Mouse (Mus musculus) neural tube, embryonic 13.5 days (tissue): ENCODE results near the gene Rcan1. TPM values are rescaled to one million over a fixed set of nuclear protein-coding genes. Genes with fewer than 3 reads are reported as not detected.

Experiments
- ATAC-seq: fragments of 200-750 bp; cut with Nextera tagmentation; 2 replicates; pipeline ENCODE4 v1.8.0; 2017; ENCODE audit warnings: low read depth, mild to moderate bottlenecking, moderate TSS enrichment, moderate library complexity
- H3K27ac ChIP-seq: fragments of 300-500 bp; sonication (generic); replicated peaks from 2 replicates; pipeline ENCODE4 v1.5.1; 2015; ENCODE audit warnings: moderate library complexity, mild to moderate bottlenecking, inconsistent platforms
- H3K27me3 ChIP-seq: fragments of 300-500 bp; sonication (generic); 2 replicates; pipeline ENCODE4 v1.6.1; 2015; ENCODE audit warnings: mild to moderate bottlenecking, inconsistent platforms
- H3K36me3 ChIP-seq: fragments of 300-500 bp; sonication (generic); 2 replicates; pipeline ENCODE4 v1.6.1; 2015; ENCODE audit warnings: mild to moderate bottlenecking, inconsistent platforms
- H3K4me1 ChIP-seq: fragments of 300-500 bp; sonication (generic); replicated peaks from 2 replicates; pipeline ENCODE4 v1.6.1; 2015; ENCODE audit warnings: inconsistent platforms
- H3K4me2 ChIP-seq: fragments of 300-500 bp; sonication (generic); 2 replicates; pipeline ENCODE4 v1.6.1; 2015; ENCODE audit warnings: inconsistent platforms, mild to moderate bottlenecking, moderate library complexity
- H3K4me3 ChIP-seq: fragments of 300-500 bp; sonication (generic); 2 replicates; pipeline ENCODE4 v1.5.1; 2015; ENCODE audit warnings: mild to moderate bottlenecking, inconsistent platforms
- H3K9ac ChIP-seq: fragments of 300-500 bp; sonication (generic); 2 replicates; pipeline ENCODE4 v1.6.1; 2015; ENCODE audit warnings: moderate library complexity, mild to moderate bottlenecking, inconsistent platforms
- H3K9me3 ChIP-seq: fragments of 300-500 bp; sonication (generic); 2 replicates; pipeline ENCODE4 v1.6.1; 2016; ENCODE audit warnings: inconsistent platforms
- WGBS: fragments of 180-500 bp; shearing (Covaris S2); methylation state at CpG from one replicate; pipeline ENCODE4 v1.1.7; 2015; 5-methylcytosine and 5-hydroxymethylcytosine counted together
- polyA plus RNA-seq: library from polyadenylated mRNA; unstranded; fragments of >200 nt; fragmentation: Nextera tagmentation; extraction: Ambion mirVana; gene quantifications from 2 replicates; pipeline ENCODE4 v1.2.1, GENCODE M21; 2015

Gene Rcan1
- polyA plus RNA-seq, 1 experiment from 2014 or later = 60.2 TPM

- peak; percentile 50; the same call in 1 of the 2 replicates for ATAC-seq
- H3K27ac ChIP-seq = no peak overlapping the region
- no peaks in the 10 kb centered on the region for H3K36me3 ChIP-seq
- H3K4me3 ChIP-seq = no peak overlapping the region
- no peak overlapping the region for H3K9ac ChIP-seq
- H3K4me1 ChIP-seq = peaks cover 23% of the 10 kb centered on the region
- no peaks in the 10 kb centered on the region for H3K9me3 ChIP-seq
- H3K27me3 ChIP-seq = no peaks in the 10 kb centered on the region
- H3K4me2 ChIP-seq = no peak overlapping the region
- 77% methylated on average over 19 of the region's 19 CpGs for WGBS
Measured at GRCm38 (mm10) chr16:92411981-92412706, 58.5 kb downstream of the Rcan1 start.

- 78% methylated on average over 2 of the region's 2 CpGs for WGBS
- H3K4me3 ChIP-seq = no peak overlapping the region
- no peaks in the 10 kb centered on the region for H3K9me3 ChIP-seq
- no peaks in the 10 kb centered on the region for H3K36me3 ChIP-seq
- H3K27ac ChIP-seq = no peak overlapping the region
- no peak overlapping the region for H3K4me2 ChIP-seq
- ATAC-seq = no peak
- H3K27me3 ChIP-seq = no peaks in the 10 kb centered on the region
- H3K9ac ChIP-seq = no peak overlapping the region
- peaks cover 23% of the 10 kb centered on the region for H3K4me1 ChIP-seq
Measured at GRCm38 (mm10) chr16:92410344-92410743, 60.3 kb downstream of the Rcan1 start.

- H3K9me3 ChIP-seq = no peaks in the 10 kb centered on the region
- H3K4me2 ChIP-seq = no peak overlapping the region
- ATAC-seq = no peak
- no peaks in the 10 kb centered on the region for H3K36me3 ChIP-seq
- 62% methylated on average over 2 of the region's 2 CpGs for WGBS
- no peak overlapping the region for H3K9ac ChIP-seq
- H3K4me1 ChIP-seq = peaks cover 17% of the 10 kb centered on the region
- H3K27ac ChIP-seq = no peak overlapping the region
- no peaks in the 10 kb centered on the region for H3K27me3 ChIP-seq
- H3K4me3 ChIP-seq = no peak overlapping the region
Measured at GRCm38 (mm10) chr16:92407883-92408282, 62.8 kb downstream of the Rcan1 start.

GRCm38 (mm10) chr16:92404141-92404540 is 66.5 kb downstream of the Rcan1 start:
- Histone ChIP-seq H3K36me3 (no peaks in the 10 kb centered on the region), H3K4me2 (no peak overlapping the region), H3K4me3 (no peak overlapping the region), H3K9ac (no peak overlapping the region), H3K4me1 (peaks cover 29% of the 10 kb centered on the region), H3K27me3 (no peaks in the 10 kb centered on the region), H3K9me3 (no peaks in the 10 kb centered on the region), H3K27ac (no peak overlapping the region)
- no peak for ATAC-seq
- WGBS = 87% methylated on average over 2 of the region's 2 CpGs

- ATAC-seq = no peak
- peaks cover 40% of the 10 kb centered on the region for H3K4me1 ChIP-seq
Measured at GRCm38 (mm10) chr16:92403069-92403468, 67.6 kb downstream of the Rcan1 start.

GRCm38 (mm10) chr16:92402216-92402615 is 68.5 kb downstream of the Rcan1 start:
- no peak for ATAC-seq
- Histone ChIP-seq H3K9ac (no peak overlapping the region), H3K27ac (no peak overlapping the region), H3K4me1 (peaks cover 42% of the 10 kb centered on the region), H3K27me3 (no peaks in the 10 kb centered on the region), H3K4me2 (no peak overlapping the region), H3K36me3 (no peaks in the 10 kb centered on the region), H3K4me3 (no peak overlapping the region), H3K9me3 (no peaks in the 10 kb centered on the region)
- 52% methylated on average over 8 of the region's 8 CpGs for WGBS

More at GRCm38 (mm10) chr16:92403069-92403468, 67.6 kb downstream of the Rcan1 start:
- no peak overlapping the region for H3K4me2 ChIP-seq
- WGBS = 85% methylated on average over 10 of the region's 10 CpGs
- H3K36me3 ChIP-seq = no peaks in the 10 kb centered on the region
- H3K4me3 ChIP-seq = no peak overlapping the region
- H3K27ac ChIP-seq = no peak overlapping the region
- H3K27me3 ChIP-seq = no peaks in the 10 kb centered on the region
- H3K9me3 ChIP-seq = no peaks in the 10 kb centered on the region
- H3K9ac ChIP-seq = no peak overlapping the region

GRCm38 (mm10) chr16:92401206-92401605 is 69.5 kb downstream of the Rcan1 start:
- no peaks in the 10 kb centered on the region for H3K27me3 ChIP-seq
- ATAC-seq = no peak
- H3K4me3 ChIP-seq = no peak overlapping the region
- no peak overlapping the region for H3K27ac ChIP-seq
- WGBS = 62% methylated on average over 10 of the region's 10 CpGs
- no peak overlapping the region for H3K4me2 ChIP-seq
- H3K36me3 ChIP-seq = peaks cover 10% of the 10 kb centered on the region
- peaks cover 42% of the 10 kb centered on the region for H3K4me1 ChIP-seq
- no peaks in the 10 kb centered on the region for H3K9me3 ChIP-seq
- H3K9ac ChIP-seq = no peak overlapping the region

- ATAC-seq = peak; percentile 89
- Histone ChIP-seq H3K9me3 (no peaks in the 10 kb centered on the region), H3K27me3 (no peaks in the 10 kb centered on the region), H3K4me2 (peak overlapping the region; percentile 71), H3K4me1 (peaks cover 42% of the 10 kb centered on the region), H3K4me3 (peak overlapping the region; percentile 39), H3K27ac (peak overlapping the region; percentile 78), H3K36me3 (peaks cover 24% of the 10 kb centered on the region), H3K9ac (peak overlapping the region; percentile 63)
- under 1% methylated on average over 37 of the region's 37 CpGs for WGBS
Measured at GRCm38 (mm10) chr16:92399490-92400458, 70.9 kb downstream of the Rcan1 start.

- H3K27ac ChIP-seq = no peak overlapping the region
- no peak for ATAC-seq
- H3K4me1 ChIP-seq = peaks cover 42% of the 10 kb centered on the region
- no peaks in the 10 kb centered on the region for H3K27me3 ChIP-seq
- H3K4me2 ChIP-seq = peak overlapping the region; percentile 71
- no peaks in the 10 kb centered on the region for H3K9me3 ChIP-seq
- H3K36me3 ChIP-seq = peaks cover 27% of the 10 kb centered on the region
- H3K4me3 ChIP-seq = peak overlapping the region; percentile 39
- H3K9ac ChIP-seq = 0 out of 2 replicates have a peak overlapping the region, but pooled peaks have one; percentile 63
- 51% methylated on average over 6 of the region's 6 CpGs for WGBS
Measured at GRCm38 (mm10) chr16:92398574-92399118, 72.0 kb downstream of the Rcan1 start.

- Histone ChIP-seq H3K4me1 (peaks cover 42% of the 10 kb centered on the region), H3K36me3 (peaks cover 34% of the 10 kb centered on the region), H3K9ac (no peak overlapping the region), H3K27me3 (no peaks in the 10 kb centered on the region), H3K4me3 (no peak overlapping the region), H3K4me2 (peak overlapping the region; percentile 71; the same call in 1 of the 2 replicates), H3K27ac (no peak overlapping the region), H3K9me3 (no peaks in the 10 kb centered on the region)
- ATAC-seq = no peak
- WGBS = 41% methylated on average over 10 of the region's 10 CpGs
Measured at GRCm38 (mm10) chr16:92397745-92398573, 72.7 kb downstream of the Rcan1 start.

GRCm38 (mm10) chr16:92393732-92394131 is 76.9 kb downstream of the Rcan1 start:
- Histone ChIP-seq H3K4me2 (no peak overlapping the region), H3K36me3 (peaks cover 59% of the 10 kb centered on the region), H3K9ac (no peak overlapping the region), H3K4me1 (peaks cover 8% of the 10 kb centered on the region), H3K4me3 (no peak overlapping the region), H3K9me3 (no peaks in the 10 kb centered on the region), H3K27me3 (no peaks in the 10 kb centered on the region), H3K27ac (no peak overlapping the region)
- WGBS = 97% methylated on average over 3 of the region's 3 CpGs
- ATAC-seq = no peak
